In the genomic region with DNA sequence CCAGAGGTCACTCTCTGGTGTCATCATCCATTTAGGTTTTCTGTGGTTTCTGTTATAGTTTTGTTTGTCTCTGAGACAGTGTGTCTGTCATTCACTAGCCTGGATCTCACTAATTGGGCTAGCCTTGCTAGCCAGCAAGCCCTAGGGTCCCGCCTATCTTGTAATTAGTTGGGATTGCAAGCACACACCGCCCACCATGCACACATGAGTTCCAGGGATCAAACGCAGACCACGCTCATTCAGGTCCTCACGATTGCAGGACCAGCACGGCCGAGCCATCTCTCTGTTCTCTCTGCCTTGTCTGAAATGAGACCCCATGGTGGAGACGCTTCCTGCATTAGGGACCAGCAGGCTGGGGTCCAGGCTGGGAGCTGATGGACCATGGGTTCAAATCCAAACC, we compare ENCODE assay signal across 25 mouse cellular contexts.
DNase-seq lines count a peak whose midpoint lies in the region; ATAC-seq and TF ChIP-seq lines count a peak whose summit lies in the region.
"Had no signal": no experiment of that assay in that cellular context is flagged by ENCODE, and none has a peak within 500 bp of the region (broad histone marks: within the 10 kb centered on the region; RNA-seq: fewer than 3 reads in every experiment).

No protein-coding gene starts in this region.

- no peaks in the 10 kb centered on the region for H3K27me3 ChIP-seq in forebrain, embryonic 10.5 days (ENCODE audit: poor library complexity, severe bottlenecking)
- H3K27me3 ChIP-seq in forebrain, postnatal 0 days (ENCODE audit: insufficient read depth, low read length), result no peaks in the 10 kb centered on the region
- H3K27me3 ChIP-seq in forebrain, embryonic 12.5 days, result no peaks in the 10 kb centered on the region
- no peaks in the 10 kb centered on the region for H3K27me3 ChIP-seq in forebrain, embryonic 15.5 days
- H3K27me3 ChIP-seq in forebrain, embryonic 14.5 days (replicated peaks; ENCODE audit: control insufficient read depth, insufficient read depth, low read length), result no peaks in the 10 kb centered on the region
- H3K27me3 ChIP-seq: CH12.LX; embryonic facial prominence, embryonic 13.5 days; embryonic facial prominence, embryonic 15.5 days; Patski had no signal

- H3K4me1 ChIP-seq in forebrain, embryonic 10.5 days, result peaks cover 33% of the 10 kb centered on the region
- H3K4me1 ChIP-seq in forebrain, postnatal 0 days (ENCODE audit: insufficient read depth), result no peaks in the 10 kb centered on the region
- H3K4me1 ChIP-seq in forebrain, embryonic 12.5 days, result peaks cover 20% of the 10 kb centered on the region; the same call in 1 of the 2 replicates
- H3K4me1 ChIP-seq in forebrain, embryonic 15.5 days, result peaks cover 4% of the 10 kb centered on the region; the same call in 1 of the 2 replicates
- H3K4me1 ChIP-seq in forebrain, embryonic 14.5 days (ENCODE audit: control insufficient read depth, insufficient read depth, low read length), result peaks cover 8% of the 10 kb centered on the region; the same call in 1 of the 2 replicates
- H3K4me1 ChIP-seq: embryonic facial prominence, embryonic 13.5 days; embryonic facial prominence, embryonic 15.5 days had no signal

- no peaks in the 10 kb centered on the region for H3K36me3 ChIP-seq in forebrain, embryonic 10.5 days (replicated peaks)
- no peaks in the 10 kb centered on the region for H3K36me3 ChIP-seq in forebrain, postnatal 0 days (ENCODE audit: insufficient read depth)
- no peaks in the 10 kb centered on the region for H3K36me3 ChIP-seq in forebrain, embryonic 12.5 days (replicated peaks)
- no peaks in the 10 kb centered on the region for H3K36me3 ChIP-seq in forebrain, embryonic 15.5 days
- H3K36me3 ChIP-seq in forebrain, embryonic 14.5 days (ENCODE audit: control insufficient read depth, insufficient read depth, low read length), result no peaks in the 10 kb centered on the region
- H3K36me3 ChIP-seq: embryonic facial prominence, embryonic 13.5 days; embryonic facial prominence, embryonic 15.5 days; G1E had no signal

- H3K27ac ChIP-seq in forebrain, embryonic 10.5 days, result peak overlapping the region; percentile 69; the same call in 1 of the 2 replicates
- H3K27ac ChIP-seq in forebrain, postnatal 0 days (ENCODE audit: low read depth, low read length), result no peak overlapping the region
- peak overlapping the region; percentile 69 for H3K27ac ChIP-seq in forebrain, embryonic 12.5 days
- no peak overlapping the region for H3K27ac ChIP-seq in forebrain, embryonic 15.5 days (replicated peaks)
- no peak overlapping the region for H3K27ac ChIP-seq in forebrain, embryonic 14.5 days (ENCODE audit: low read depth, low read length)
- H3K27ac ChIP-seq: embryonic facial prominence, embryonic 13.5 days; embryonic facial prominence, embryonic 15.5 days had no signal

- H3K4me2 ChIP-seq in forebrain, postnatal 0 days (ENCODE audit: low read depth), result no peak overlapping the region
- no peak overlapping the region for H3K4me2 ChIP-seq in forebrain, embryonic 12.5 days
- no peak overlapping the region for H3K4me2 ChIP-seq in forebrain, embryonic 15.5 days (replicated peaks)
- no peak overlapping the region for H3K4me2 ChIP-seq in forebrain, embryonic 14.5 days (ENCODE audit: low read length)
- H3K4me2 ChIP-seq: embryonic facial prominence, embryonic 13.5 days; embryonic facial prominence, embryonic 15.5 days had no signal

- TF ChIP-seq CTCF in forebrain, postnatal 0 days (IDR thresholded peaks at IDR 0.05; ENCODE audit: low read depth), result no peak

- WGBS in forebrain, embryonic 10.5 days, result 76% methylated on average over 8 of the region's 8 CpGs
- 35% methylated on average over 8 of the region's 8 CpGs for WGBS in forebrain, postnatal 0 days
- WGBS in forebrain, embryonic 12.5 days, result 56% methylated on average over 8 of the region's 8 CpGs
- 24% methylated on average over 8 of the region's 8 CpGs for WGBS in forebrain, embryonic 15.5 days
- WGBS in forebrain, embryonic 14.5 days, result 28% methylated on average over 8 of the region's 8 CpGs

- no peak overlapping the region for H3K9ac ChIP-seq in forebrain, postnatal 0 days
- H3K9ac ChIP-seq in forebrain, embryonic 12.5 days, result no peak overlapping the region
- no peak overlapping the region for H3K9ac ChIP-seq in forebrain, embryonic 15.5 days (replicated peaks)
- no peak overlapping the region for H3K9ac ChIP-seq in forebrain, embryonic 14.5 days (ENCODE audit: low read length)
- H3K9ac ChIP-seq: embryonic facial prominence, embryonic 13.5 days; embryonic facial prominence, embryonic 15.5 days had no signal

- no peak for DNase-seq in forebrain, embryonic 10.5 days (ENCODE audit: extremely low spot score, low spot score)
- DNase-seq in forebrain, postnatal 0 days, result no peak
- DNase-seq in forebrain, embryonic 14.5 days (ENCODE audit: low spot score), result peak; percentile 57
- DNase-seq in thymus, postnatal 25 days, result no peak
- DNase-seq: adrenal gland, adult 8-10 months; adrenal gland, postnatal 14 days; adrenal gland, postnatal 36 days; B cell, adult 2 months; cerebellum, adult 11 months; cerebellum, adult 18-20 months; cerebellum, adult 8-10 months; cerebellum, adult 9-11 months; cerebellum, postnatal 14 days; cerebellum, postnatal 36 days; embryo, embryonic 11 days had no signal

- peaks cover 3% of the 10 kb centered on the region; the same call in 1 of the 2 replicates for H3K9me3 ChIP-seq in forebrain, embryonic 10.5 days
- H3K9me3 ChIP-seq in forebrain, postnatal 0 days (ENCODE audit: low read length), result 0 out of 2 replicates have a peak, but pooled peaks cover 3% of the 10 kb centered on the region
- no peaks in the 10 kb centered on the region for H3K9me3 ChIP-seq in forebrain, embryonic 12.5 days
- H3K9me3 ChIP-seq in forebrain, embryonic 15.5 days, result no peaks in the 10 kb centered on the region
- H3K9me3 ChIP-seq in forebrain, embryonic 14.5 days (replicated peaks; ENCODE audit: control insufficient read depth, low read length), result 0 out of 2 replicates have a peak, but pooled peaks cover 2% of the 10 kb centered on the region
- H3K9me3 ChIP-seq: embryonic facial prominence, embryonic 13.5 days; embryonic facial prominence, embryonic 15.5 days had no signal

- no peak overlapping the region for H3K4me3 ChIP-seq in forebrain, embryonic 10.5 days
- H3K4me3 ChIP-seq in forebrain, postnatal 0 days (ENCODE audit: low read depth, low read length), result no peak overlapping the region
- H3K4me3 ChIP-seq in forebrain, embryonic 12.5 days (replicated peaks), result no peak overlapping the region
- no peak overlapping the region for H3K4me3 ChIP-seq in forebrain, embryonic 15.5 days
- H3K4me3 ChIP-seq in forebrain, embryonic 14.5 days (ENCODE audit: low read depth, low read length), result no peak overlapping the region
- H3K4me3 ChIP-seq: embryonic facial prominence, embryonic 13.5 days; embryonic facial prominence, embryonic 15.5 days; erythroblast, embryonic 14.5 days had no signal

- no peak for ATAC-seq in forebrain, postnatal 0 days
- ATAC-seq in forebrain, embryonic 12.5 days (ENCODE audit: low FRiP score), result peak; percentile 57; the same call in 1 of the 2 replicates
- no peak for ATAC-seq in forebrain, embryonic 15.5 days (replicated peaks)
- peak; percentile 34; the same call in 1 of the 2 replicates for ATAC-seq in forebrain, embryonic 14.5 days
- ATAC-seq: activated CD4-positive, CD25-positive, alpha-beta regulatory T cell, adult 4 months; CD4-positive, CD25-positive, alpha-beta regulatory T cell, adult 4 months; Patski had no signal

Comparison
In these comparisons a context has a peak if more than half of its experiments do, and no peak if none do; other contexts are left out.
1. H3K27ac ChIP-seq: peak in forebrain, embryonic 10.5 days (single experiment) and forebrain, embryonic 12.5 days (single experiment); none in forebrain, postnatal 0 days (single experiment), forebrain, embryonic 15.5 days (single experiment) and forebrain, embryonic 14.5 days (single experiment).
2. ATAC-seq: peak in forebrain, embryonic 12.5 days (single experiment) and forebrain, embryonic 14.5 days (single experiment); none in forebrain, postnatal 0 days (single experiment) and forebrain, embryonic 15.5 days (single experiment).